Mouse (Mus musculus) limb, embryonic 10.5 days (tissue): ENCODE data around the gene Adsl. TPM values are rescaled to one million over a fixed set of nuclear protein-coding genes. Genes with fewer than 3 reads are reported as not detected.
A peak's percentile ranks its signal among the peaks of the same experiment; 100 is the strongest.

Experiments used
- DNase-seq: peaks from one replicate; pipeline ENCODE4 v3.0.0-alpha.2; 2017; ENCODE audit warnings: low spot score
- H3K27ac ChIP-seq: fragments of 300-500 bp; sonication (generic); 2 replicates; pipeline ENCODE4 v1.5.1; 2016; ENCODE audit warnings: mild to moderate bottlenecking
- H3K27me3 ChIP-seq: fragments of 300-500 bp; sonication (generic); 2 replicates; pipeline ENCODE4 v1.6.1; 2016; ENCODE audit warnings: low read depth, mild to moderate bottlenecking; ENCODE audit not compliant: poor library complexity, severe bottlenecking
- H3K36me3 ChIP-seq: fragments of 300-500 bp; sonication (generic); 2 replicates; pipeline ENCODE4 v1.6.1; 2016; ENCODE audit warnings: mild to moderate bottlenecking, moderate library complexity
- H3K4me1 ChIP-seq: fragments of 300-500 bp; sonication (generic); 2 replicates; pipeline ENCODE4 v1.6.1; 2016
- H3K4me3 ChIP-seq: fragments of 300-500 bp; sonication (generic); 2 replicates; pipeline ENCODE4 v1.5.1; 2016; ENCODE audit warnings: mild to moderate bottlenecking, moderate library complexity
- H3K9me3 ChIP-seq: fragments of 300-500 bp; sonication (generic); replicated peaks from 2 replicates; pipeline ENCODE4 v1.6.1; 2016; ENCODE audit warnings: mild to moderate bottlenecking
- WGBS: fragments of 180-500 bp; shearing (Covaris S2); methylation state at CpG from one replicate; pipeline ENCODE4 v1.1.7; 2016; 5-methylcytosine and 5-hydroxymethylcytosine counted together
- polyA plus RNA-seq: library from polyadenylated mRNA; unstranded; fragments of >200 nt; fragmentation: Nextera tagmentation; extraction: Ambion mirVana; gene quantifications from 2 replicates; pipeline ENCODE4 v1.2.1, GENCODE M21; 2016

The Adsl gene
- polyA plus RNA-seq, 1 experiment from 2014 or later: 213 TPM

DNA sequence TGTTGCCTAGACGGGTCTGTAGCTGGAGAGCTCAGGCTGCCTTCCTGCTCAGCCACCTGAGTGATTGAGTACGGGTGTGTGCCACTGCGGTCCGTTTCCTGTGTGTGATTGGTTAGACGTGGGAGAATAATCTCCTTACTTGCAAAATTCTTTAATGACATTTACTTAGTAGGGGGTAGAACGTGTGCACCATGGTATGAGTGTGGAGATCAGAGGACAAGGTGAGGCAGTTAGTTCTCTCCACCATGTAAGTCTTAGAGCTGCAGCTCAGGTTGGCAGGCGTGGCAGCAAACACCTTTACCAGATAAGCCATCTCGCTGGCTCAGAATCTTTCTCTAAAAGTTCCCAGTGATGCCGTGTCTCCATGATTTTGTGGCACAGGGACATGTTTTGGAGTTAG, 5.7 kb downstream of the Adsl start:
- H3K9me3 ChIP-seq: no peaks in the 10 kb centered on the region
- peaks cover 12% of the 10 kb centered on the region for H3K4me1 ChIP-seq
- H3K27ac ChIP-seq: no peak overlapping the region
- DNase-seq: no peak
- H3K4me3 ChIP-seq: no peak overlapping the region
- H3K36me3 ChIP-seq: peaks cover 86% of the 10 kb centered on the region
- WGBS: 93% methylated on average over 9 of the region's 9 CpGs
- H3K27me3 ChIP-seq: no peaks in the 10 kb centered on the region

- peaks cover 93% of the 10 kb centered on the region for H3K36me3 ChIP-seq
- DNase-seq: no peak
- no peaks in the 10 kb centered on the region for H3K27me3 ChIP-seq
- WGBS: 90% methylated on average over 3 of the region's 3 CpGs
- peaks cover 3% of the 10 kb centered on the region for H3K4me1 ChIP-seq
- no peaks in the 10 kb centered on the region for H3K9me3 ChIP-seq
- no peak overlapping the region for H3K4me3 ChIP-seq
- H3K27ac ChIP-seq: no peak overlapping the region
Measured at GRCm38 (mm10) chr15:80954861-80955260, 6.6 kb downstream of the Adsl start.

DNA sequence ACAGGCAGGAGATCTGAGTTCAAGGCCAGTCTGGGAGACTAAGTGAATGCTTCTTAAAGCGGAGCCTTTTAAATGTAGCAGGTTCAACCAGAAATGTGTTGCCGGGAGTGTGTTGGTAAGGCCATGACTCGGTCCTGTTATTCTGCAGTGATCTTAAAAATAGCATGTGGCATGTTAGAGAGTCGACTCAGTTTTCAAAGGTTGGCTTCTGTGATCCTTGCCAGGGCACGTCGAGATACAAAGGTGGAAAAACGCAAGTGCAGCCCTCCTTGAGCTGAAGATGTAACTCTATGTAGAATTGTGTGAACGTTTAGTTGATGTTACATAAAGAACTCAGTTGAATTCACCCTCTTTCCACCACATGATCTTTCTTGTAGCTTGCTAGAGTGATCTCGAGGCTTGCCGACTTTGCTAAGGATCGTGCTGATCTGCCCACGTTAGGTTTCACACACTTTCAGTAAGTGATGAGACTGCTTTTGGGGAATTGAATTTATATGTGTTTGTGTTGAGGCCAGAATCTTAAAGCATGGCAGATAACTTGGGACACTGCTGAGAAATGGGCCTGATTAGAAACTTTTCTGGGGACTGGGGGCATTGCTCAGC, 7.6 kb downstream of the Adsl start:
- DNase-seq: no peak
- WGBS: 94% methylated on average over 12 of the region's 12 CpGs
- Histone ChIP-seq H3K4me1 (no peaks in the 10 kb centered on the region), H3K27ac (no peak overlapping the region), H3K36me3 (peaks cover 93% of the 10 kb centered on the region), H3K4me3 (no peak overlapping the region), H3K9me3 (no peaks in the 10 kb centered on the region), H3K27me3 (no peaks in the 10 kb centered on the region)

DNA sequence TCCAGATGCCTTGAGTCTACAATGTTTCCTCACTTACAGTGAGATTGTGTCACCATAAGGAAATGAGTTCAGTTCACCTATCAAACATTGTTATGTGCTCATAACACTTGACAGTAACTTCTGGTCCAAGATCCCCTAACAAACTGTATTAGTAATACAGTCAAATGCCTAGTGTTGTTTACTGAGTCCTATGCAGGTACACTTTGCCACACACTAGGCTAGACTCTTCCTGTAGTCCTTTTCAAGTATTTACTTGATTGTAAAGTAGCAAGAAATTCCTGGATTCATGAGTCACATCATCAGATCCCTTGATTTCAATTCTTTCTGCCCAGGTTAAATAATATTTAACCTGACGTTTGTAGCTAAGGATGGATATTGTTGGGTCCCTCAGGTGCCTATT, 21.1 kb downstream of the Adsl start:
- 100% methylated on average over 1 of the region's 1 CpGs for WGBS
- DNase-seq: no peak

DNA sequence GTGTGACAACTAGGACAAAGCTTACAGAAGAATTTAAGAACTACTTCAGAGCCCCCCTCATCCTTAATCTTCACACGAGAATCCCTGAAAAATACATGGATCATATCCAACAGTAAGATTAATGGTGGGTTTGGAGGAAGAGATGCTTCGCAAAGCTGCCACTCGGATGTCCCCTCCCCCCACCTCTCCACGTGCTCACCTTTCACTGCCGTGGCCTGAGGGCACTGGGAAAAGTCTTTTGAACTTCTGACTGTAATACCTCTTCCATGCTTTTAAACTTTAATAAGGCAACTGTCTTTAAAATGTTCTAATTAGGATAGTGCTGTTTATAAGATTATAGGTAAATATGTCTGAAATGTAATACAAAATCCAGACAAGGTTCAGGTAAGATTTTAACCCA, 26.0 kb downstream of the Adsl start:
- Histone ChIP-seq H3K27me3 (0 out of 2 replicates have a peak, but pooled peaks cover 4% of the 10 kb centered on the region), H3K4me3 (no peak overlapping the region), H3K36me3 (peaks cover 15% of the 10 kb centered on the region), H3K4me1 (peaks cover 6% of the 10 kb centered on the region), H3K27ac (no peak overlapping the region), H3K9me3 (no peaks in the 10 kb centered on the region)
- 43% methylated on average over 5 of the region's 5 CpGs for WGBS
- no peak for DNase-seq

More for the DNA sequence above, 21.1 kb downstream of the Adsl start:
- no peaks in the 10 kb centered on the region for H3K27me3 ChIP-seq
- H3K36me3 ChIP-seq: peaks cover 59% of the 10 kb centered on the region
- no peak overlapping the region for H3K27ac ChIP-seq
- H3K4me1 ChIP-seq: no peaks in the 10 kb centered on the region
- H3K4me3 ChIP-seq: no peak overlapping the region
- no peaks in the 10 kb centered on the region for H3K9me3 ChIP-seq

DNA sequence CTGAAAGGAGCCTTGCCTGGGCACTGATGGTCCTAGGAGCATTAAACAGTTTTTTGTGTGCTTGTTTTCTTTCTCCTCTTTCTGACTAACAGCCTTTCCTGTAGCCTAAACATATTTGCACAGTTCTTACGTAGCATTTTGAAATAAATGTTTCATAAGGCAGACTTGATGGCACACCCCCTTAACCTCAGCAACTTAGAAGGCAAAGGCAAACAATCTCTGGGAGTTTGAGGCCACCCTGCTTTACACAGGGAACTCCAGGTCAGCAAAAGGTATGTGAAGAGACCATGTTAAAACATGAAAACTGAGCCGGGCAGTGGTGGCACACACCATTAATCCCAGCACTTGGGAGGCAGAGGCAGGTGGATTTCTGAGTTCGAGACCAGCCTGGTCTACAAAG, 27.4 kb downstream of the Adsl start:
- 94% methylated on average over 3 of the region's 3 CpGs for WGBS
- Histone ChIP-seq H3K36me3 (peaks cover 1% of the 10 kb centered on the region; the same call in 1 of the 2 replicates), H3K4me3 (no peak overlapping the region), H3K27me3 (0 out of 2 replicates have a peak, but pooled peaks cover 4% of the 10 kb centered on the region), H3K9me3 (no peaks in the 10 kb centered on the region), H3K27ac (no peak overlapping the region), H3K4me1 (peaks cover 6% of the 10 kb centered on the region)
- DNase-seq: no peak

DNA sequence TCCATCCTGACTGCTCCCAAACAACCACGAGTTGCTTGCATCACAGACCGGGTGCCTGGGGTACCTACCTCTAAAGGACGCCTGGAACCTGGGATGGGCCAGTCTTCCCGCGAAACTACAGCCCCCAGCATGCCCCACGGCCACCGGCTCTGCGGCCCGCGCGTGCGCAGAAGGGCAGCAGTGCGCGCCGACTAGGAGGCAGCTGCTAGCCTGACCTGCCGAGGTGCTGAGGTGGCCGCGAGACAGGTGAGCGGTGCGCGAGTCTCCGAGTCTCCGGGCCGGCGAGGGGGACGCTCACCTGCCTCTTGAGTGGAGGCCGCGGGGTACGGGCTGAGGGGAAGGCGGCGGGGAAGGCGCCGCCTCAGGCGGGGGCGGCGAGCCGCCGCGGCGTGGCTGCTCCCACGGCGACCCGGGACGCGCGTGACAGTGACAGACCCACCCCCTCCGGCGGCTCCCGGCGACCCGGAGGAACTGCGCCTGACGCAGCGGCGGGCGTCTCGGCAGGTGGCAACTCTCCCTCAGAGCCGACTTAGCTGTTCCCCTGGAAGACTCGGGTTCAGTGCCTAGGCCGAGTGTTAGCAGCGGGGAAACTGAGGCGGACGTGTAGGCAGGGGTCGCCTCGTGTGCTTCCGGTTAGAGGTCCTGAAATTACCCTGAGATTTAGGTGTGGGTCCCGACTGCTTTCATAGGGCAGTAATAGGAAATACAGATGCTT, 29.5 kb downstream of the Adsl start, which contains the start of gene Sgsm3:
TSS of gene Sgsm3 (plus strand) at position 146 of the 715 bp plus-strand sequence.
- H3K27ac ChIP-seq: peak within 1 kb of the TSS; percentile 83
- H3K4me1 ChIP-seq: peaks cover 6% of the 10 kb centered on the region
- WGBS: under 1% methylated on average over 67 of the region's 67 CpGs

DNA sequence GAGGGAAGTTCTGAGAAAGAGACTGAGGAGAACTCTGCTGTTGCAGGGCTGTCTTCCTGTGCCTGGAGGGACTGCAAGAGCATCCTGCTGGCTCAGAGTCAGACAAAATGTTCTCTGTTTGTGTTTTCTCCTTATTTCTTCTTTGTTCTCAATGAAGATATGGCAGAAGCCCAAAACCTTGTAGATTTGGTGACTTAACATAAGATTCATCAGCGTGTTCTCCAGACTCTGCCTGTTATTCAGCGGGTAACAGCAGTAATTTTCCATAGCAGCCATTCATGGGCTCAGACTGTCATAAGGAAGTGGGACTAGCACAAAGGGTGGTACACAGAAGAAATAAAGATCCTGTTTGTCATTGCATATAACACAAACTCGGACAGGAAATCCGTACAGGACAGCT, 31.3 kb downstream of the Adsl start:
- no peaks in the 10 kb centered on the region for H3K36me3 ChIP-seq
- 87% methylated on average over 4 of the region's 4 CpGs for WGBS

More for the DNA sequence above, 29.5 kb downstream of the Adsl start, which contains the start of gene Sgsm3:
- Histone ChIP-seq H3K4me3 (peak within 1 kb of the TSS; percentile 90), H3K36me3 (no peaks in the 10 kb centered on the region), H3K9me3 (no peaks in the 10 kb centered on the region), H3K27me3 (0 out of 2 replicates have a peak, but pooled peaks cover 4% of the 10 kb centered on the region)
- DNase-seq: peak; percentile 91

GRCm38 (mm10) chr15:80981176-80981575, 32.9 kb downstream of the Adsl start:
- Histone ChIP-seq H3K27me3 (0 out of 2 replicates have a peak, but pooled peaks cover 4% of the 10 kb centered on the region), H3K4me1 (peaks cover 6% of the 10 kb centered on the region), H3K4me3 (no peak overlapping the region), H3K27ac (no peak overlapping the region), H3K36me3 (no peaks in the 10 kb centered on the region), H3K9me3 (no peaks in the 10 kb centered on the region)
- DNase-seq: no peak
- WGBS: 89% methylated on average over 4 of the region's 4 CpGs

More for the DNA sequence above, 31.3 kb downstream of the Adsl start:
- Histone ChIP-seq H3K27me3 (0 out of 2 replicates have a peak, but pooled peaks cover 4% of the 10 kb centered on the region), H3K9me3 (no peaks in the 10 kb centered on the region), H3K4me3 (no peak overlapping the region), H3K4me1 (peaks cover 6% of the 10 kb centered on the region), H3K27ac (no peak overlapping the region)
- no peak for DNase-seq

DNA sequence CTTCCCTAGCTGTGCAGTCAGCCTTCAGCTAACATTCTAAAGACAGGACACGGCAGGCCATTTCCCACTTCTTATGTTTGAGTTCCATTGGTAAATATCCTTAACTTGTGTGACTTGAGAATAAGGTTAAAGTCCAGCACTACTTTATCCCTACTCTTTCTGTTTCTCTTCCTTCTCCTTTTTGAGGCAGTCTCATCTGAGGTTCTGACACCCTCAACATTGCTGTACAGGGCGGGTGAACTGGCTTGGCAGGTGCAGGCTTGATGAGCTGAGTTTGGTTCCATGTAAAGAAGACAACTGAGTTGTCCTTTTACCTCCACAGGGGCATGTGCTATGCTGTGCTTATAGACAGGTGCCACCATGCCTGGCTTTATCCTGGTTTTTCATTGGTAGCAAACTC, 35.0 kb downstream of the Adsl start:
- Histone ChIP-seq H3K4me3 (no peak overlapping the region), H3K27ac (no peak overlapping the region), H3K36me3 (no peaks in the 10 kb centered on the region), H3K4me1 (peaks cover 4% of the 10 kb centered on the region), H3K9me3 (no peaks in the 10 kb centered on the region), H3K27me3 (0 out of 2 replicates have a peak, but pooled peaks cover 4% of the 10 kb centered on the region)
- DNase-seq: no peak
- WGBS: 88% methylated on average over 2 of the region's 2 CpGs

DNA sequence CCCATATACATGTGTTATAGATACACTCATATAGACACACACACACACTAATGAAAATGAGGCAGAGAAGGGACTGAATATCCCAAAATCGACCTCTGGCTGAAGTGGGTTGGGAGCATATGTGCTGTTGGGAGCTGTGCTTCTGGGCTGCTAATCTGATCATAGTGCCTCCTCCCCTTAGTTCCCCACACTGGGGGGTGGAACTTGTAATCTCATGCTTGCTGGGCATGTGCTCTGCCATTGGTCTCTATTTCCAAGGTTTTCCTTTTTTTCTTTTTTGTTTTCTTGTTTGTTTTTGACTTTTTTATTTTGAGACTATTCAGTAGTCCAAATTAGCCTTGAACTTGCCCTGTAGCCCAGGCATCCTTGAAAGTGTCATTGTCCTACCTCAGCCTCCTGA, 40.0 kb downstream of the Adsl start:
- Histone ChIP-seq H3K36me3 (no peaks in the 10 kb centered on the region), H3K27ac (no peak overlapping the region), H3K4me1 (peaks cover 1% of the 10 kb centered on the region; the same call in 1 of the 2 replicates), H3K4me3 (no peak overlapping the region), H3K27me3 (no peaks in the 10 kb centered on the region), H3K9me3 (no peaks in the 10 kb centered on the region)
- WGBS: 52% methylated on average over 1 of the region's 1 CpGs
- no peak for DNase-seq

DNA sequence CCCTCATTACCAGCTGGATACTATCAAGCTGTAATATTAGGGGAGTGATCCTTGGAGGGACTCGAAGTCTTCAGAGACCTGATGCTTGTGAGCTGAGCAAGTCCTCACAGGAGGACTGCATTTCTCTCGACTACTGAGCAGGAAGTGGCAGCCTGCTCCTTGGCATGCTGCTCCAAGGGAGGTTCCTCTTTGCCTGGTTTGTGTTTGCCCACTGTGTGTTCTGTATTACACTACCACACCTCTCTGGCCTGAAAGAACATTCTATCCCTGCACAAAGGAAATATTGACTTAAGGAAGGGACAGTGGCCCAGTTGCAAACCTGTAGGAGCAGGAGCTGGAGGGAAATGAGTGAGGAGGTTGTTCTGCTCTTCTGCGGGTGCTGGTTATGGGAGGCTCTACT, 41.4 kb downstream of the Adsl start:
- DNase-seq: no peak
- WGBS: 82% methylated on average over 3 of the region's 3 CpGs

DNA sequence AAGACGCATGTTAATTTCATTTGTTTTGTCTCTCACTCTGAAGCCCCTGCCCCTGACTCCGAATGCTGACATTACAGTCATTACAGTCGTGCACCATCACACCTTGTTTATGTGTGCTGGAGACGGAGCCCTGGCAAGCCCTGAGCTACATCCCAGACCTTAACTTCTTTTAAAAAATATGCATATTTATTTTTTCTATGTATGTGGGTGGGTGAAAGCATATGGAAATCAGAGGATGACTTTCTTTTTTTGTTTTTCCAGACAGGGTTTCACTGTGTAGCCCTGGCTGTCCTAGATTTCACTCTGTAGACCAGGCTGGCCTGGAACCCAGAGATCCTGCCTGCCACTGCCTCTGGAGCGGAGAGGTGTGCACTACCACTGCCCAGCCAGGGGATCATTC, 46.7 kb downstream of the Adsl start:
- 89% methylated on average over 5 of the region's 5 CpGs for WGBS
- no peak for DNase-seq
- Histone ChIP-seq H3K36me3 (no peaks in the 10 kb centered on the region), H3K27ac (no peak overlapping the region), H3K4me3 (no peak overlapping the region), H3K4me1 (peaks cover 6% of the 10 kb centered on the region; the same call in 1 of the 2 replicates), H3K27me3 (no peaks in the 10 kb centered on the region), H3K9me3 (no peaks in the 10 kb centered on the region)

More for the DNA sequence above, 41.4 kb downstream of the Adsl start:
- H3K4me3 ChIP-seq: no peak overlapping the region
- H3K27ac ChIP-seq: no peak overlapping the region
- no peaks in the 10 kb centered on the region for H3K9me3 ChIP-seq
- peaks cover 6% of the 10 kb centered on the region; the same call in 1 of the 2 replicates for H3K4me1 ChIP-seq
- H3K27me3 ChIP-seq: no peaks in the 10 kb centered on the region
- no peaks in the 10 kb centered on the region for H3K36me3 ChIP-seq
